Mouse (Mus musculus) adrenal gland, adult 18-20 months (tissue): ENCODE results near the gene Nprl2. TPM values are rescaled to one million over a fixed set of nuclear protein-coding genes. Genes with fewer than 3 reads are reported as not detected.
"Not testable (repeated sequence)": the region's sequence is repeated elsewhere in the genome, so short reads cannot be mapped to it uniquely, and the experiment has no call there.

ENCODE experiments used
- DNase-seq, 2 experiments: peaks; one replicate each; pipeline ENCODE4 v3.0.0; 2021 to 2022; ENCODE audit warnings: low spot score in 2 of 2
- total RNA-seq, 2 experiments: library from RNA; stranded (reverse); gene quantifications; 1 replicate in 1 of 2; 2 replicates in 1 of 2; pipeline ENCODE4 v1.2.3; 2021

Gene Nprl2
- total RNA-seq, 2 experiments from 2014 or later, result 25.8 to 30.9 TPM

DNA sequence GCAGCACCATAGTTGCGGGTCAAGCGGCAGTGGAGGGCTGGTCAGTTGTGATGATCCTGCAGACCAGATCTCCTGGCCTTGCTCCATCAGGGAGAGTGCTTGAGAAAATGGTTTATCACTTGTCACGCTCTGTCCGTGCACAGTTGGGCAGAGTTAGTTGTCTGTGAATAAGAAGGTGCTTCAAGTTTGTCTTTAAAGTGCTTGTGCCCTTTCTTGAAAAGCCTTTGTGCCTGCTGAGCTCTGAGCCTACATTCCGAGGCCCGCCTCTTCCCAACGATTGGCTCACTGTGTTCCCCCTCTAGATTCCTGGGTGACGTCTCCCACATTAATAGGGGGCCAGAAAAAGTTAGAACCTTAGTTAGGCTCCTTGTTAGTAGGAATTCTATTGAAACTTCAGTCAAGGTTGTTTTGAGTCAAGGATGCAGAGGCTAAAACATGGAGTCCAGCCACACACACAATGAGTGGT is 9.9 kb downstream of the Nprl2 start:
- no peak for DNase-seq

DNA sequence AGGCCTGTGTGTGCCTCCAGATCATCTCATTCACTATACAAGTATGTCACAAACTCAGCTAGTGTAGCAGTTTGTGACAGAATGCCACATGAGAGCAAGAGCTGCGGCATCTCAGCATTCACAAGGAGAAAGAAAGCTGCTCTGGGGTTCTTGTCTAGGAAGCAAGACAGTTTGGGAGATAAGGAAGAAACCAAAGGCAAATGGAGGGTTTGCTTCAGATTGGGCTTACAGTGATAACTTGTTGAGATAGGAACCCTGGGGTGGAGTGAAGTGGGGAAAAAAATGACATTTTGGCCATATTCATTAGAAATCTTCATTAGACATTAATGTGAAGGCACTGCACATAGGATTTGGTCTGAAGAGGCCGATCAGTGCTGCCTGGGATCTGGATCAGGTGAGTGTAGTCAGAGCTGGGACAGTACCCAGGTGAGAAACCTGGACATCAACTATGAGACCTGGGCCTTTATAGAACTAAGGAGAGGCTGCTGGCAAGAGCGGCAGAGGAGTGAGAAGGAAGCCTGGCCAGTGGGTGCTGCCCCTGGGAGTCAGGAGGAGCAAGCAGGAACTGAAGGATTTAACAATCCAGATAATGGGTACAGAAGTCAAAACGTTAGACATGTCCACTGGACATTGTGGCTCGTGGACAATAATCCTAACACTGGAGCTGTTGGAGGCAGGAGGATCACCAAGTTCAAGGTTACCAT is 10.8 kb downstream of the Nprl2 start:
- DNase-seq, result no peak

DNA sequence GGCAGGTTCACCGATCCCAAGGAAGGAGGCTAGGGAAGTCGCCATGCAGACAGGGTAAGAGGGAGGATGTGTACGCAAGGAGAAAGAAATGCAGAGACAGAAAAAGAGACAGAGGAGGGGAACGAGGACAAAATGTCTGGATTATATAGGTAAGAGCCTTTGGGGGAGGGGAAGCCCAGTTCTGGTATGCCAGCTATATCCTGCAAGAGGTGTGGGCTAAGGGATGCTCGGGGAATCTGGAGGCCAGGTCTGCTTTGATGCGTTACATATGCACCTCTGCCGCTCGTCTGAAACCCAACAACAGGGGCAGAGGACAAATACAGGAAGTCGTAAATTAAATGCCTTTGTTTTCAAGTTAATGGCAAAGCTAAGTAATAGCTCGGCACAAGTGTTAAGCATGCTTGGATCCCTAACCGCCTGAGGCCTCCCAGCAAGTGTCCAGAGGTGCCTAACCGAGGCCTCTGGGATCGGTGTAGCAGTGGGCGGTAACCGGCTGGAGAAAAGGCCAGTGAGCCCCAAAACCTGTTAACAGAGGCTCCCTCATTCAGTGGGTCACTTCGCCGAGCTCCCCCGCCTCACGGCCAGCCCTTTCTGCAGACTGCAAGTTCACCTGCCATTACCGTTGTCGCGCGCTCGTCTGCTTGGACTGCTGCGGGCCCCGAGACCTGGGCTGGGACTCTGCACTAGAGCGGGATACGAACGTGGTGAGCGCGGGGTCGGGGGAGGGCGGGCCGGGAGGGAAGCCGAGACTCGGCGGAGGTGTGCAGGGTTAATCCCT is 11.7 kb downstream of the Nprl2 start:
- peak in 1 of 2 experiments; percentile 54 for DNase-seq

DNA sequence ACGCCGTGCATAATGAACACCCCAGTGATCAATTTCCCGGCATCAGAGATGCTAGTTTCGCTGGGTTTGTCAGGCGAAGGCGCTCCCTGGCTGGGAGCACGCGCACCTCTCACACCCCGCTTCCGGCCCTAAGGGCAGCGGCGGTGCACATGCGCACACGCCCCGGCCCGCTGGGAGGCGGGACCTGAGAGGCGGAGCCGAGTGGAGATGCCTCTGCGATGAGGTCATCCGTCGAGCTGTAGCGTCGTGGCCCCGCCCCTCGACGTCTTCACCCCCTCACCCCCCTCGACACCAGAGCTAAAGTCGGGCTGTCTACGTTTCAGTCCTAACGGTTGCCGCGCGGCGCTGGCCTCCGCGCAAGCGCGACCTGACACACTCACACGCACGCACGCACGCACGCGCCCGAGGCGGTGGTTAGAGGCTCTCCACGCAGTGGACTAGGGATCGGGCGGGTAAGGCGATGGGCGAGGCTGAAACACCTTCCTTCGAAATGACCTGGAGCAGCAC is 12.3 kb downstream of the Nprl2 start:
- peak; percentile 89 to 93 for DNase-seq

DNA sequence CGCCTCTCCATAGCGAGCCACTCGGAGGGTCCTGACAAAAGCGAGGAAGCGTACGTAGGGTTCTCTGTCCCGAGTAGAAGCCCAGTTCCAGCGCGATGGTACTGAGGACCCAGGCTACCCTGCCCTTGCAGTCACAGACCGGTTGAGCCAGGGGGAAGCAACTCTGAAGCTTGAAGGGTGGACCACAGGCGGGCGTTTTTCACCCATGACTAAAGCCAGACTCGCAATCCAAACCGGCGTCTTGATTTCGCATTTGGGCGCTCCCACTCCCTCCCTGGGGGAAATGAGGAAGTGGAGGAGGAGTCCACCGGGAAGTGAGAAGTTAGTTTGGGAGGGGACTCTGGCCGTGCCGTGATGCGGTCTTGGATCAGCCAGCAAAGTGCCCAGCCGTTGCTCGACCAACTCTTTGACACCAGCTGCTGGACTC is 13.0 kb downstream of the Nprl2 start:
- peak; percentile 53 to 57 for DNase-seq

DNA sequence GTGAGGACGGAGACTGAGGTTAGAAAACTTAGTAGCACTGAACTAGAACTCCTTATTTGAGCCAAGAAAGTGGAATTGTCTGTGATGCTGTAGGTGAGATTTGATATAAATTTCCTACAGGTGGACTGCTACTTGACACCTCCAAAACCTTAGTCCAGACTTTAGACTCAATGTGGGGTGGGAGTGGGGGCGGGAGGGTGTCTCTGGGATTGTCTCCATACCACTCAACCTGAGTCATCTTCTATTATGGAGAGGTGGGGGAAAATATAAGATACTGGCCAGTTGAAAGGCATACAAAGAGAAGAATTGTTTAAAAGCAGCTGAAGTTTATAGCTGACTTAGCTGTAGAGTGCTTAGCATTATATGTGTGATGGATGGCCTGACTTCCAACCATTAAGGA is 13.7 kb downstream of the Nprl2 start:
- no peak for DNase-seq

DNA sequence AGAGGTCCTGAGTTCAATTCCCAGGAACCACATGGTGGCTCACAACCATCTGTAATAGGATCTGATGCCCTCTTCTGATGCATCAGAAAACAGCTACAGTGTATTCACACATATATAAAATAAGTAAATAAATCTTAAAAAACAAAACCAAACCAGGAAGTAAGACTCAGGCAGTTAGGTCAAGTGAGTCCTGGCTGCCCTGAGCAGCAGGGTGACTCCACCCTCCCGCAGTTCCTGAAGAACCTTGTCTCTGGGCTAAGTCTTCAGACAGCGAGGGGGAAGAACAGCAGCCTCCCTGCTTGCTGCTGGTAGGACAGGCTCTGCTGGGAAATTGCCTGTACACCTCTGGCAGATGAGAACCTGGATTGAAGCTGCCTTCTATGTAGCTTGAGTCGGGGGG is 14.3 kb downstream of the Nprl2 start:
- no peak for DNase-seq

DNA sequence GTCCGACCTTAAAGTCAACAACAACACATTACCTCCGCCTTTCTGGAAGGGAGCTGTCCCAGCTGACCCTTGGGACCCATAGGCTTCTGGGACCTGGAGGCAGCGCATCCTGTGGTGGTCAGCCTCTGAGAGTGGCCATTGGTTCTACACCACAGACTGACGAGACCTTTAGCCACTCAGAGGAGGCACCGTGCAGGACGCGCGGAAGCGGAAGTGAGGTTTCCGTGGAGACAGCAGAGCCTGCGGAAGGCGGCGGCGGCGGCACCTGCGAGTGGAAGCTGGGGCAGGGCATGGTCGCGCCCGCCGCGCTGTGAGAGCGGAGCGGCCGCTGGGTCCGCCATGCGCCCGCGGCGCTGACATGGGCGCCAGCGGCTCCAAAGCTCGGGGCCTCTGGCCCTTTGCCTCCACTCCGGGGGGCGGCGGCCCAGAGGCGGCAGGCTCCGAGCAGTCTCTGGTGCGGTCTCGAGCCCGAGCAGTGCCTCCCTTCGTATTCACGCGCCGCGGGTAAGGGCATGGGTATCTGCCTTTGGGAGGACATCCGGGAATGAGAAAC is 21.1 kb downstream of the Nprl2 start, which contains the start of gene Tusc2:
Tusc2 (plus strand) TSS at position 227 of the 553 bp plus-strand sequence.
- peak; percentile 85 to 86 for DNase-seq

DNA sequence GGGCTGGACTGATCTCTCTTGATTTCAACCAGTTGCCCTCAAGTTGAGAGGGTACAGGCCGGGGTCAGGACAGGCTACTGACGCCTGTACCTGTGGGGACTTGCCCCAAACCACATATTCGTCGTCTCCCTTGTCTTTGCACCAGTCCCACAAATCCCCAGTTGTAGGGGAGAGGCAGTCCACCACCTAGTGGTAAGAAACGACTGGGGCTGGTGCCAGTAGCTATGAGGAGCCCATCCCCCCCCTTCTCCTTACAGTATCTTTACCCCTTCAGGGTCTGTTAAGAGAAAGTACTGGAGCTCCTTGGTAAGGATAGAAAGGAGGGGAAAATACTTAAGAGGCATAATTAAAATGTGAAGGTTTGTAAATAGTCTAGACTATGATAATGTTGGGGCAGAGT is 23.5 kb downstream of the Nprl2 start:
- not testable (repeated sequence) for DNase-seq

DNA sequence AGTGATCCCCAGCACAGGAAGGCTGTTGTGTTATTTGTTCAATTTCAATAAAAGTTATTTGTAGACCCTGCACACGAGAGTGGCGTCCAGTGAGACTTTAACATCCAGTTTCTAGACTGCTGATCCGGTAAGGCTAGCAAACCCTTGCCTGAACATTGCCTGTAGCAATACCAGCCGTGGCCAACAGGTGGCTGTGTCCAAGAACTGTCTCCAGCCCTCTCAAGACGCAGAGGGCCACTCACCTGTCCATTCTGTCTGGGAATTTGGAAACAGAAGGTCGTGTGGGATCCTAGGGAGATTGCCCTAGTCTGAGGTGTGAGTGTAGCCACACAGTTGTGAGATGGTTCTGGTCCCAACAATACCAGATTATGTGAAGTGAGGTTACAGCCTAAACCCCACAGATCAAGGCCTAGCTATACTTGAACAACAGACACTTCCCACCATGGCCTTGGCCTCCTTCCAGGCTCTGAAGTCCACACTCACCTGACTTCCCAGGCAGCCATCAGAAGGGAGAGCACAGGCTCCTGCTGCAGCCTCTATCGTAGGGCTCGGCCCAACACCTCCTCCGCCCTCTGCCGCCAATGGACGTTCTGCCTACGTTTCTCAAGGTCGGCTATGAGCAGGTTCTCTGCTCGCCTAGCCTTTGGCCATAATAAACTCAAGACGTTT is 24.1 kb downstream of the Nprl2 start:
- DNase-seq, result peak; percentile 83 to 90

DNA sequence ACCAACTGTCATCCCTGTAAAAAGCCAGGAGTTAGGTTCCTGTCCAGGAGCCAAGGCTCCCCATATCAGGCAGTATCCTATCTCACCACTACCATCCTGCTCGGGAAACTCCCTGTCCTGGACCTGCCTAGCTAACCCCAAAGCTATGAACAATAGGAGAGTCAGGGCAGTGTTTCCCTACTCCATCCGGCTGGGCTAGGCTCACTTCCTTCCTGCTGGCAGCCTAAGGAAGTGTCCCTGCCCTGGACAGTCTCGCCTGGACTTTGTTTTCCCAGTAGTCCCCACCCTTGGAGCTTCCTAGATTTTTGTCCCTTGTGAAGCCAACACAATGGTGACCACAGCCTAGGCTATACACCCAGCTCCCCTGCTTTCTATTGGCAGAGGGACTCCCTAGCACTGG is 24.8 kb downstream of the Nprl2 start:
- DNase-seq, result no peak

DNA sequence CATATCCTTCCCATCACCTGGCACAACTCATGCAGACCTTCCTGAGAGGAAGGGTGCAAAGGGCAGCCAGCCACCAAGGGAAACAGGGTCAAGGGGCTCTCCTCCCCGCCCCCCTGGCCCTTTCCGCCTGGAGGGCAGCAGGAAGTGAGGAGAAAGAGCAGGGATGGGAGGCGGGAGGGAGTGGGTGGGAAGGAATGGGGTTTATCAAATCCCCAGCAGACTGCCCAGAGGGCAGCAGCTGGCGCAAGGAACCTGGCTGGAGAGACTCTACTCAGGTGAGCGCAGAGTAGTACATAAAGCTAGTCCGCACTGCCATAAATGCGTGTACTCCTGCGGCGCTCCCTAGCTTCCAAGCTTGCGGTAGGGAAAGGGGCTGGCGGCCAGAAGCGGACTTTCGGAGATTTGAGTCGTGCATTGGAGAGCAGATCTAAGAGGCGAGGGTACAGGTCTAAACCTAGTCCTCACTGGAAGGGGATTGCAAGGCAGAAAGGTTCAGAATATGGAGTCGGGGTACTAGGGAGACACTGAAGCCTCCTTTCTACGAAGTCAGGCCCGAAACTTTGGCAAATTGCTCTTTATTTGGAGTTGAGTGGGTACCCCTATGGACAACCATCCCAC is 25.8 kb downstream of the Nprl2 start, which contains the start of gene Hyal2:
Hyal2 (plus strand) TSS at position 244 of the 618 bp plus-strand sequence.
- no peak for DNase-seq

DNA sequence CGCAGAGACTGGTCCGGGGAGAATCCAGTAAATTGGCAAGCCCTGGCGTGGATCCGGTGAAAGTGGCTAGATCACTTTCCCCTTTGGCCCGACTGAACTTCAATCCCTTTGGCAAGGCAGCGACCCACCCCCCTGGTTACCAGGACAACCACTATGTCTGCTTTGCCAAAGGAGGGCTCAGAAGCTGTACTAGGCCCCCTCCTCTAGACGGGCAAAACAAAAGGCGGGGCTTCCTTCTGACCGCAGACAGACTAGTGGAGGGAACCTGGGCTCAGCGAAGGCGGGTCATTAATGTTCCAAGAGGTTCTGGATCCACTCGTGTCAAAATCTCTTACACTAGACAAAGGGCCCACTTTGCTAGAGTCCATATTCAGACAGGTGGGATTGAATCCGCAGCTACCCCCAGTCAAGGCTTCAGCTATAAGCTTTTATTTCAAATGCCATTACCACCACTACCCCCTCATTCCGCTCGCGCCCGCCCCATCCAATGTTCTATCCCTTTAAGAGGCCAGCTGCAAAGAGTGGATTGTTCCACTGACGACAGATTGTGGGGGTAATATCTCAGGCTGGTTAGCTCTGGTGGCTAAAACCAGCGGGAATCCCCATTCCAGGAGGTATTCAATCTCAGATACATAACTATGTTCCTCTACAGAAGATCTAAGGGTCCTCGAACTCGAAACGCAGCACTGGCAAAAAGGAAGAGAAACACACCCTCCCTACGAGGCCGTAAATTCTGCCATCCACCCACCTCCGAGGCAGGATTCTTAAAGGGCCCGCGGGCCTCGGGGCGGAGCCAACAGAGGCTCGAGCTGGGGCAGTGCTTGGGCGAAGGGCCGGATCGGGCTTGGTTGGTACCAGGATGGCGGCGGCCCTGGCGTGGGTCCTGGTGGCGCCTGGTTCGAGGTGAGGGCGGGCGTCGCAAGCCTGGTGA is 26.6 kb downstream of the Nprl2 start:
- DNase-seq, result peak; percentile 77 to 80

DNA sequence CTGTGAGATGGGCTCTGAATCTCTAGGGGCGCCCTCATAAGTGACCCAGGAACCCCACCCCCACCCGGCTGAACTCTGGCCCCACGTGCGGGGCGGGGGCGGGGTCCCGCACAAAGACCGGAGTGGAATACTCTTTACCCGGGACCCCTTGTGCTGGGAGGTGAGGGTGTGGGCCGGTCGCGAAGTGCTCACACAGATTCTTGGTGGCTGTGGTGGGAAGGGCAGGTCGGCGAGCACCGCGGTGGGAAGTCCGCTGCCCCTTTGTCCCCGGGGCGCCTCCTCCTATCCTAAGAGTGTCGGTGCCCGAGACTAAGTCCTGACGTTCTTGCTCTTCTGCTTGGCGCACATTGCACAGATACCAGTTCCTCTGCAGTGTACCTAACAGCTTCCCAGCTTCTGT is 27.2 kb downstream of the Nprl2 start:
- no peak for DNase-seq

DNA sequence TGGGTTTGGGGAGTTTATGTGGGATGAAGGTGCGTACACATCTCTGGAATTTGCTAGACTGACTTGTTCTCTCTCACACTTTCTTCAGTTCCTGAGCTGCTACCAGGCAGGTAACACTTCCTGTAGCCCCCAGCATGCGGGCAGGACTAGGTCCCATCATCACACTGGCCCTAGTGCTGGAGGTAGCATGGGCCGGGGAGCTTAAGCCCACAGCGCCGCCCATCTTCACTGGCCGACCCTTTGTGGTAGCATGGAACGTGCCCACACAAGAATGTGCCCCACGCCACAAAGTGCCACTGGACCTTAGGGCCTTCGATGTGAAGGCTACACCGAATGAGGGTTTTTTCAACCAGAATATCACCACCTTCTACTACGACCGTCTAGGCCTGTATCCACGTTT is 28.0 kb downstream of the Nprl2 start:
- DNase-seq, result no peak

DNA sequence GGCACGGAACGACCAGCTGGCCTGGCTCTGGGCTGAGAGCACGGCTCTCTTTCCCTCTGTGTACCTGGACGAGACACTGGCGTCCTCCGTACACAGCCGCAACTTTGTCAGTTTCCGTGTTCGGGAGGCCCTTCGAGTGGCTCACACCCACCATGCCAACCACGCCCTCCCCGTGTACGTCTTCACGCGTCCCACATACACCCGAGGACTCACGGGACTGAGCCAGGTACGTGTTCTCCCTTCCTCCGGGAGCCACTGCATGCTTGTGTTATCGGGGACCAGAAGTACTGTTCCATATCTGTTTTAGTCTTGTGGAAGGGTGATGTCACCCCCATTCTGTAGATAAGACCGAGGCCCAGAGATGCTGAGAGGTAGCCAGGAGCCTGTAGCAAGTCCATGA is 28.8 kb downstream of the Nprl2 start:
- DNase-seq, result no peak

DNA sequence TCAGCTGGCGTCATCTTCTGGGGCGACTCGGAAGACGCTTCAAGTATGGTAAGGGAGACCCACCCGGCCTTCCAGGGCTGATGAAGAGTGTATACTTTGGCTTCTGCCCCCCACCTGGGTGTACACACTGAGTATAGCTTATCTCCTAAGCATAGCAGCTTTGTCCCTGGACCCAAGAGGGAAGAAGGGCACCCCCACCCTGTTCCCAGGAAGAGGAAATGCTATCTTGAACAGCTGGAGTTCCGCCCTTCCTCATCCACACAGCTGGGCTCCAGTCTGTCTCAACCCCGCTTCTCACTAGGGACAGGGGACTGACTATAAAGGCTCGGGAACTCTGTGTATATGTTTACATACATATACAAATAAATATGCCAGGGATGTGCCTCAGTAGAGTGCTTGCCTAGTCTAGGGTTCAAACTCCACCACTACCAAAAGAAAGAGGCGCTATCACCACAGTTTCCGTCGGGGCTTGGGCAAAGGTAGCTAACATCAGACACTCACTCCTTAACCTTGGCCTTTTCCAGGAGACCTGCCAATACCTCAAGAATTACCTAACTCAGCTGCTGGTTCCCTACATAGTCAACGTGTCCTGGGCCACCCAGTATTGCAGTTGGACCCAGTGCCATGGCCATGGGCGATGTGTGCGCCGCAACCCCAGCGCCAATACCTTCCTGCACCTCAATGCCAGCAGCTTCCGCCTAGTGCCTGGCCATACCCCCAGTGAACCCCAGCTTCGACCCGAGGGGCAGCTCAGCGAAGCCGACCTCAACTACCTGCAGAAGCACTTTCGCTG is 29.7 kb downstream of the Nprl2 start:
- DNase-seq, result no peak

DNA sequence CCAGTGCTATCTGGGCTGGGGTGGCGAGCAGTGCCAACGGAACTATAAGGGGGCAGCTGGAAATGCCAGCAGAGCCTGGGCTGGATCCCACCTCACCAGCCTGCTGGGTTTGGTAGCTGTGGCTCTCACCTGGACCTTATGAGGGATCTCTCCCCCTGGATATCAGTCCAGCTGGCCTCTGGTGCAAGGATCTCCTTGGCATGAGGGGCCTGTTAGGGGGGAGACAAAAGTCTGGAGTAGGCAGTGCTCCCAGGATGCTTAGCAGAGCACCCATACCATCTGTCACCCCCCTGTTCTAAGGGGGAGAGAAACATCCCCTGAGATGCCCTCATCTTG is 30.3 kb downstream of the Nprl2 start:
- no peak for DNase-seq

DNA sequence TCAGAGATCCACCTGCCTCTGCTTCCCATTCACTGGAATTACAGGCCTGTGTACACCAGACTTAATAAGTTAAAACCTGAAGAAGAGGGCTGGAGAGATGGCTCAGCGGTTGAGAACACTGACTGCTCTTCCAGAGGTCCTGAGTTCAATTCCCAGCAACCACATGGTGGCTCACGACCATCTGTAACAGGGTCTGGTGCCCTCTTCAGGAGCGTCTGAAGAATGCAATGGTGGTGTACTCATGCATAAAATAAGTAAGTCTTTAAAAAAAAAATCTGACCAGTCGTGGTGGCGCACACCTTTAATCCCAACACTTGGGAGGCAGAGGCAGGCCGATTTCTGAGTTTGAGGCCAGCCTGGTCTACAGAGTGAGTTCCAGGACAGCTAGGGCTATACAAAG is 31.7 kb downstream of the Nprl2 start:
- not testable (repeated sequence) for DNase-seq
